Mouse (Mus musculus) heart, embryonic 14.5 days (tissue): ENCODE measurements around the gene Dner. TPM values are rescaled to one million over a fixed set of nuclear protein-coding genes. Genes with fewer than 3 reads are reported as not detected.
"Not testable (repeated sequence)": the region's sequence is repeated elsewhere in the genome, so short reads cannot be mapped to it uniquely, and the experiment has no call there.

Experiments
- ATAC-seq: fragments of 200-750 bp; cut with Nextera tagmentation; 2 replicates; pipeline ENCODE4 v1.8.0; 2017; ENCODE audit warnings: low read depth, moderate TSS enrichment; ENCODE audit not compliant: insufficient number of reproducible peaks, insufficient read depth, low FRiP score
- H3K27ac ChIP-seq, 2 experiments: fragments of 200-500 bp in 1 of 2; fragments of 300-500 bp in 1 of 2; sonication (generic) in 1 of 2; replicated peaks in 1 of 2; 2 replicates each; pipeline ENCODE4 v1.5.1; 2012 to 2014; ENCODE audit warnings: low read depth in 2 of 2, low read length in 2 of 2, control low read depth in 1 of 2, mild to moderate bottlenecking in 1 of 2, mixed read lengths in 1 of 2; ENCODE audit not compliant: control insufficient read depth in 1 of 2, insufficient read depth in 1 of 2
- H3K27me3 ChIP-seq: fragments of 300-500 bp; sonication (generic); 2 replicates; pipeline ENCODE4 v1.6.1; 2014; ENCODE audit warnings: mild to moderate bottlenecking, low read length, control low read depth; ENCODE audit not compliant: control insufficient read depth, insufficient read depth
- H3K36me3 ChIP-seq: fragments of 300-500 bp; sonication (generic); 2 replicates; pipeline ENCODE4 v1.6.1; 2014; ENCODE audit warnings: mild to moderate bottlenecking, control low read depth, low read length, mixed read lengths; ENCODE audit not compliant: control insufficient read depth, insufficient read depth
- H3K4me1 ChIP-seq, 2 experiments: fragments of 200-500 bp in 1 of 2; fragments of 300-500 bp in 1 of 2; sonication (generic) in 1 of 2; 2 replicates each; pipeline ENCODE4 v1.6.1; 2012 to 2014; ENCODE audit warnings: low read length in 2 of 2, control low read depth in 1 of 2, mixed read lengths in 1 of 2; ENCODE audit not compliant: control insufficient read depth in 2 of 2, insufficient read depth in 2 of 2
- H3K4me2 ChIP-seq: fragments of 300-500 bp; sonication (generic); 2 replicates; pipeline ENCODE4 v1.6.1; 2014; ENCODE audit warnings: mild to moderate bottlenecking, low read length
- H3K4me3 ChIP-seq, 2 experiments: fragments of 200-500 bp in 1 of 2; fragments of 300-500 bp in 1 of 2; sonication (generic) in 1 of 2; 2 replicates each; pipeline ENCODE4 v1.5.1; 2012 to 2014; ENCODE audit warnings: low read length in 2 of 2, mild to moderate bottlenecking in 2 of 2, control low read depth in 1 of 2, low read depth in 1 of 2, moderate library complexity in 1 of 2; ENCODE audit not compliant: control insufficient read depth in 1 of 2, insufficient read depth in 1 of 2
- H3K9ac ChIP-seq: fragments of 300-500 bp; sonication (generic); 2 replicates; pipeline ENCODE4 v1.6.1; 2014; ENCODE audit warnings: mild to moderate bottlenecking, low read length
- H3K9me3 ChIP-seq: fragments of 300-500 bp; sonication (generic); 2 replicates; pipeline ENCODE4 v1.6.1; 2016; ENCODE audit warnings: low read length, control low read depth; ENCODE audit not compliant: control insufficient read depth
- WGBS: fragments of 180-500 bp; shearing (Covaris S2); extraction: QIAGEN DNeasy Blood & Tissue Kit; methylation state at CpG from one replicate; pipeline ENCODE4 v1.1.7; 2014; 5-methylcytosine and 5-hydroxymethylcytosine counted together
- polyA plus RNA-seq: library from polyadenylated mRNA; unstranded; fragments of >200 nt; fragmentation: Nextera tagmentation; extraction: Ambion mirVana; gene quantifications from 2 replicates; pipeline ENCODE4 v1.2.1, GENCODE M21; 2014

Dner gene
- polyA plus RNA-seq, 1 experiment from 2014 or later: 0.85 TPM

- no peaks in the 10 kb centered on the region for H3K27me3 ChIP-seq
- ATAC-seq: no peak
- no peak overlapping the region for H3K4me2 ChIP-seq
- H3K4me1 ChIP-seq: no peaks in the 10 kb centered on the region
- H3K9me3 ChIP-seq: no peaks in the 10 kb centered on the region
- no peak overlapping the region for H3K4me3 ChIP-seq
- WGBS: 81% methylated on average over 5 of the region's 5 CpGs
- no peak overlapping the region for H3K27ac ChIP-seq
- no peak overlapping the region for H3K9ac ChIP-seq
- no peaks in the 10 kb centered on the region for H3K36me3 ChIP-seq
These were observed 338.8 kb downstream of the Dner start for GRCm38 (mm10) chr1:84357216-84357615.

GRCm38 (mm10) chr1:84350262-84350661 is 345.8 kb downstream of the Dner start:
- ATAC-seq: no peak
- Histone ChIP-seq H3K27ac (no peak overlapping the region), H3K9ac (no peak overlapping the region), H3K4me3 (no peak overlapping the region), H3K36me3 (no peaks in the 10 kb centered on the region), H3K4me2 (no peak overlapping the region), H3K9me3 (no peaks in the 10 kb centered on the region), H3K27me3 (no peaks in the 10 kb centered on the region), H3K4me1 (no peaks in the 10 kb centered on the region)
- 81% methylated on average over 2 of the region's 2 CpGs for WGBS

- H3K4me3 ChIP-seq: no peak overlapping the region
- no peak for ATAC-seq
- no peaks in the 10 kb centered on the region for H3K4me1 ChIP-seq
- WGBS: 1% methylated on average over 3 of the region's 3 CpGs
- H3K9me3 ChIP-seq: no peaks in the 10 kb centered on the region
- no peaks in the 10 kb centered on the region for H3K36me3 ChIP-seq
- H3K4me2 ChIP-seq: no peak overlapping the region
- H3K9ac ChIP-seq: no peak overlapping the region
- H3K27me3 ChIP-seq: no peaks in the 10 kb centered on the region
- H3K27ac ChIP-seq: no peak overlapping the region
These were observed 348.1 kb downstream of the Dner start for GRCm38 (mm10) chr1:84347796-84348476.

- H3K27me3 ChIP-seq, H3K9ac ChIP-seq, H3K9me3 ChIP-seq, H3K27ac ChIP-seq, H3K4me2 ChIP-seq, H3K36me3 ChIP-seq, H3K4me1 ChIP-seq, ATAC-seq, H3K4me3 ChIP-seq: not testable (repeated sequence)
- WGBS: 55% methylated on average over 3 of the region's 3 CpGs
These were observed 363.2 kb downstream of the Dner start for GRCm38 (mm10) chr1:84332797-84333196.

- H3K36me3 ChIP-seq, H3K9me3 ChIP-seq, H3K4me2 ChIP-seq, ATAC-seq, H3K4me3 ChIP-seq, H3K27me3 ChIP-seq, H3K4me1 ChIP-seq, H3K27ac ChIP-seq, H3K9ac ChIP-seq: not testable (repeated sequence)
- 80% methylated on average over 11 of the region's 12 CpGs for WGBS
These were observed 364.2 kb downstream of the Dner start for GRCm38 (mm10) chr1:84331861-84332260.

DNA sequence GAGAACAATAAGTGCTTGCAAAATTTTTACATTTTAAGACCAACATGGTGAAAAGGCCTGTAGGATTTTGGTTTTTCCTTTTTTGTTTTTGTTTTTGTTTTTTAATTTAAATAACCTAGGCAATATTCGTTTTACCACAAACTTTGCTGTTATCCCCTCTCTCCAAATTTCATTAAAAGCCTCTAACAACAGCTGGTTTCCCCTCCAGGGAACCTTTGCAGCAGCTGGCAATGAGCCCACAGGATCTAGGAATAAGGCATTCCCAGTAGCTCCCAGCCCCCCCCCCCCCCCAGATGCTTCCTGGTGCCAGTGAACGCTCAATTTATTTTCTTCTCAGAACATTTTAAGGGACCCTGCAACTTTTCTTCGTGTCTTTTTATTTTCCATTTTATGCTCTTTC is 370.7 kb downstream of the Dner start:
- WGBS: 61% methylated on average over 3 of the region's 3 CpGs
- Histone ChIP-seq H3K4me1 (no peaks in the 10 kb centered on the region), H3K36me3 (no peaks in the 10 kb centered on the region), H3K9me3 (no peaks in the 10 kb centered on the region), H3K4me3 (no peak overlapping the region), H3K27ac (no peak overlapping the region), H3K9ac (no peak overlapping the region), H3K27me3 (no peaks in the 10 kb centered on the region), H3K4me2 (no peak overlapping the region)
- ATAC-seq: no peak

DNA sequence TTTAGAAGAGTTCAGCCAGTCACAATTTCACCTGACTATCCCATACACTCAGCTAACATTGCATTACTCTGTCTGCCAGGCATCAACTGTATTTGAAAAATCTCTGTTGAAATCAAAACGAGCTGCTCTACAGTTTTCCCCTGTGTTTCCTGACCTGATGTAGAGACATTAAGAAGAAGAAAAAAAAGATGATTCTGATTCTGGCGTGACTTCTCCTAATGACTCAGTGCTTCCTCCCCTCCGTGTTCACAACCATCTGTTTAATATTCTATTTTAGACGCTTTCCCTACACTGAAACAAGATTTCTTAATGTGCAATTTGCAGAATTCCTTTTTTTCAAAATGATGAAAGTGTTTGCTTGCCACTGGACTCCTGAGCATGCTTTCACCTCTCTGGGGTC is 374.7 kb downstream of the Dner start:
- H3K4me1 ChIP-seq: no peaks in the 10 kb centered on the region
- H3K9ac ChIP-seq: no peak overlapping the region
- no peaks in the 10 kb centered on the region for H3K9me3 ChIP-seq
- no peak for ATAC-seq
- H3K4me2 ChIP-seq: no peak overlapping the region
- H3K4me3 ChIP-seq: no peak overlapping the region
- H3K27me3 ChIP-seq: no peaks in the 10 kb centered on the region
- 64% methylated on average over 4 of the region's 4 CpGs for WGBS
- H3K36me3 ChIP-seq: no peaks in the 10 kb centered on the region
- no peak overlapping the region for H3K27ac ChIP-seq
